Mouse (Mus musculus): ENCODE results near the gene Arhgef11.

- no peak for TF ChIP-seq POLR2A (IDR thresholded peaks at IDR 0.05; ENCODE audit: low read depth, low read length)
- no peak for TF ChIP-seq CTCF (IDR thresholded peaks at IDR 0.05; ENCODE audit: extremely low read depth, insufficient read length, insufficient replicate concordance, low read depth, low read length)
Measured at GRCm38 (mm10) chr3:87643453-87643852, 26.1 kb downstream of the Arhgef11 start.
